In genomic region chr8:56616260-56616659, GRCm38 (mm10) we compare ENCODE assay signal across 10 mouse cellular contexts.
DNase-seq lines count a peak whose midpoint lies in the region; TF ChIP-seq lines count a peak whose summit lies in the region.
"Had no signal": no experiment of that assay in that cellular context is flagged by ENCODE, and none has a peak within 500 bp of the region (broad histone marks: within the 10 kb centered on the region; RNA-seq: fewer than 3 reads in every experiment).

No protein-coding gene starts in this region.

- TF ChIP-seq POLR2A in lung, adult 2 months (IDR thresholded peaks at IDR 0.05; ENCODE audit: borderline replicate concordance, extremely low read depth, low read depth, low read length), result no peak

- DNase-seq in heart, postnatal 14 days, result peak; percentile 31 to 55
- no peak for DNase-seq in heart, adult 9 months (ENCODE audit: low spot score in 2 of 2)
- DNase-seq in urinary bladder, postnatal 25 days (ENCODE audit: low spot score), result peak; percentile 26
- DNase-seq in urinary bladder, adult 2 months (ENCODE audit: low spot score), result no peak
- peak; percentile 38 for DNase-seq in c-Kit-positive CD71-positive TER-119-positive erythroid progenitor cells, embryonic 14.5 days (ENCODE audit: low spot score)
- DNase-seq in lung, adult 2 months, result peak; percentile 38
- peak; percentile 57 for DNase-seq in thymus, postnatal 14 days
- no peak for DNase-seq in ovary, postnatal 14 days (ENCODE audit: low spot score)

- no peaks in the 10 kb centered on the region for H3K4me1 ChIP-seq in lung, adult 2 months (ENCODE audit: control insufficient read depth, insufficient read depth, low read length)
- H3K4me1 ChIP-seq: lung, embryonic 15.5 days had no signal

- intact Hi-C loops in heart, postnatal 14 days (cut with DNase I), result loop anchor here (5.0 kb wide), 1 partner anchor 34 kb away; no protein-coding TSS in a partner anchor

- 32% methylated on average over 7 of the region's 7 CpGs for WGBS in lung, adult 2 months

- H3K4me3 ChIP-seq in lung, adult 2 months (replicated peaks; ENCODE audit: extremely low read depth, low read depth, low read length), result no peak overlapping the region
- H3K4me3 ChIP-seq: erythroblast, embryonic 14.5 days; lung, embryonic 15.5 days had no signal

- TF ChIP-seq CTCF in lung, adult 2 months (IDR thresholded peaks at IDR 0.05; ENCODE audit: insufficient read depth, low read length), result peak; percentile 60

Comparison
In these comparisons a context has a peak if more than half of its experiments do, and no peak if none do; other contexts are left out.
1. DNase-seq: peak in heart, postnatal 14 days (2 of 2), urinary bladder, postnatal 25 days (single experiment), c-Kit-positive CD71-positive TER-119-positive erythroid progenitor cells, embryonic 14.5 days (single experiment), lung, adult 2 months (single experiment) and thymus, postnatal 14 days (single experiment); none in heart, adult 9 months (0 of 2), urinary bladder, adult 2 months (single experiment) and ovary, postnatal 14 days (single experiment).